Mouse (Mus musculus): Measurements from ENCODE around the gene Serpinb7. TPM values are rescaled to one million over a fixed set of nuclear protein-coding genes. Genes with fewer than 3 reads are reported as not detected.

Gene Serpinb7
- polyA plus RNA-seq, 1 experiment from 2014 or later: not detected

Other genes starting within 250 kb of the Serpinb7 start
- not detected in 2 replicates for gene Serpinb3b, start 121.3 kb upstream of the Serpinb7 start, polyA plus RNA-seq (2014; fragmentation: Nextera tagmentation; extraction: Ambion mirVana)
- not detected in 2 replicates for gene Serpinb3c, start 121.3 kb upstream of the Serpinb7 start, polyA plus RNA-seq (2014; fragmentation: Nextera tagmentation; extraction: Ambion mirVana)
- 0.25 TPM in 1 of 2 replicates, not detected in the other for gene Serpinb11, start 38.5 kb upstream of the Serpinb7 start, polyA plus RNA-seq (2014; fragmentation: Nextera tagmentation; extraction: Ambion mirVana)
- gene Serpinb2, start 111.8 kb downstream of the Serpinb7 start, polyA plus RNA-seq (2014; fragmentation: Nextera tagmentation; extraction: Ambion mirVana): 0.57 TPM in 1 of 2 replicates, not detected in the other
- gene Serpinb8, start 190.4 kb downstream of the Serpinb7 start, polyA plus RNA-seq (2014; fragmentation: Nextera tagmentation; extraction: Ambion mirVana): 1.1 and 1.6 TPM in 2 replicates

All from hindbrain, embryonic 11.5 days (tissue).